Mouse (Mus musculus) lung, embryonic 15.5 days (tissue): ENCODE measurements around the gene Gtf2h3. TPM values are rescaled to one million over a fixed set of nuclear protein-coding genes. Genes with fewer than 3 reads are reported as not detected.

Experiments
- polyA plus RNA-seq: library from polyadenylated mRNA; unstranded; fragments of >200 nt; fragmentation: Nextera tagmentation; extraction: Ambion mirVana; gene quantifications from 2 replicates; pipeline ENCODE4 v1.2.1, GENCODE M21; 2015

Gene Gtf2h3
- polyA plus RNA-seq, 1 experiment from 2014 or later: 57.5 TPM

Other genes with a start within 250 kb of the Gtf2h3 start
- gene Cdk2ap1, start 216.1 kb upstream of the Gtf2h3 start, polyA plus RNA-seq: 118 and 192 TPM in 2 replicates
- 74.7 and 80.3 TPM in 2 replicates for gene Sbno1, start 153.1 kb upstream of the Gtf2h3 start, polyA plus RNA-seq
- 59.8 and 61.3 TPM in 2 replicates for gene Kmt5a, start 139.2 kb upstream of the Gtf2h3 start, polyA plus RNA-seq
- 31.4 and 31.7 TPM in 2 replicates for gene Rilpl2, start 100.8 kb upstream of the Gtf2h3 start, polyA plus RNA-seq
- 25.3 and 26.5 TPM in 2 replicates for gene Snrnp35, start 96.0 kb upstream of the Gtf2h3 start, polyA plus RNA-seq
- gene Rilpl1, start 47.7 kb upstream of the Gtf2h3 start, polyA plus RNA-seq: 20.7 and 20.8 TPM in 2 replicates
- 636 TPM in 2 replicates for gene Tmed2, start 38.4 kb upstream of the Gtf2h3 start, polyA plus RNA-seq
- gene Ddx55, start 26.3 kb upstream of the Gtf2h3 start, polyA plus RNA-seq: 12.3 and 12.5 TPM in 2 replicates
- gene Eif2b1, start within 50 bp of the Gtf2h3 start, polyA plus RNA-seq: 70.1 and 76.6 TPM in 2 replicates
- gene Atp6v0a2, start 49.4 kb downstream of the Gtf2h3 start, polyA plus RNA-seq: 38.6 and 45.1 TPM in 2 replicates
- 0.26 and 0.41 TPM in 2 replicates for gene Dnah10, start 145.9 kb downstream of the Gtf2h3 start, polyA plus RNA-seq